Mouse (Mus musculus): ENCODE measurements around the gene Polrmt. TPM values are rescaled to one million over a fixed set of nuclear protein-coding genes. Genes with fewer than 3 reads are reported as not detected.

Gene Polrmt
- total and polyA plus RNA-seq, 3 experiments: 13.5 to 50.5 (median 49.0) TPM

DNA sequence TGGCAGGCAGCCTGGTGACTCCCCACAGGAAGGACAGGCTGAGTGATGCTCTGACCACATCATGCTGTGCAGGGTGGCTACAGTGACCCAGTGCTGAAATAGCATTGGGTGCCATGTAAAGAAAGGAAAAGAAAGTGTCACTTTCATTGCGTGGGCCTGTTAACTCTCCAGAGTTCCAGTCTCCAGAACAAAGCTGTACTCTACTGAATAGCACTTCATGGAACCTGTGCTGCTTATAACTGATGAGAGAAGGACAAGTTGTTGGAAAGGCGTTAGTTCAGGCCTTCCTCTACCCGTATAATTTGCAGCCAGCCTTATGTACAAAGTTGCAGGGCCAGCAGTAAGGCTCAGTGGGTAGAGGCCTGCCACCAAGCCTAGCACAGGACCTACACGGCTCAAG is 57.7 kb downstream of the Polrmt start, which contains the start of gene Gzmm:
Gene Gzmm, plus strand, starts transcription at position 301 of the 400 bp plus-strand sequence.
- Histone ChIP-seq H3K9ac (ENCODE audit: insufficient read depth, low read depth) (no peak within 1 kb of the TSS), H3K36me3 (replicated peaks in 1 of 2; ENCODE audit: control insufficient read depth in 1 of 2, insufficient read depth in 1 of 2, low read length in 1 of 2) (peaks cover 47 to 68% of the 10 kb centered on the region in 2 experiments), H3K4me2 (ENCODE audit: insufficient read depth, low read depth, poor library complexity, severe bottlenecking) (no peak within 1 kb of the TSS), H3K27ac (ENCODE audit: insufficient read depth, low read depth) (no peak within 1 kb of the TSS), H3K4me3 (replicated peaks in 1 of 3; ENCODE audit: low read depth in 2 of 3, low read length in 2 of 3, poor library complexity in 1 of 3) (no peak within 1 kb of the TSS), H3K9me3 (replicated peaks; ENCODE audit: low read length) (peaks cover 6% of the 10 kb centered on the region), H3K4me1 (ENCODE audit: control insufficient read depth in 1 of 2, insufficient read depth in 2 of 2) (peaks cover 12 to 24% of the 10 kb centered on the region in 2 experiments), H3K79me2 (replicated peaks; ENCODE audit: control insufficient read depth, extremely low read depth, insufficient read depth, poor library complexity, severe bottlenecking) (peaks cover 14% of the 10 kb centered on the region), H3K27me3 (replicated peaks) (no peaks in the 10 kb centered on the region)
- no peak for DNase-seq (ENCODE audit: extremely low read depth)
- in situ Hi-C loops (cut with MboI; ENCODE audit: low pct_ligation_motif_present, low pct_unique_long_range_greater_than_20kb, low sequenced_read_pairs): no loop called here
- dilution Hi-C loops (cut with MboI; ENCODE audit: extremely low pct_ligation_motif_present, extremely low pct_unique_long_range_greater_than_20kb, low sequenced_read_pairs): no loop called here
- TF ChIP-seq HCFC1 (IDR thresholded peaks at IDR 0.05; ENCODE audit: low read depth, low read length): no peak
- TF ChIP-seq UBTF (IDR thresholded peaks at IDR 0.05; ENCODE audit: low read depth, low read length): no peak
- TF ChIP-seq MAX (IDR thresholded peaks at IDR 0.05; ENCODE audit: low read length): no peak
- no peak for TF ChIP-seq NELFE (IDR thresholded peaks at IDR 0.05; ENCODE audit: low read depth, low read length)
- no peak for TF ChIP-seq USF1 (IDR thresholded peaks at IDR 0.05; ENCODE audit: low read depth, low read length)
- TF ChIP-seq JUN (IDR thresholded peaks at IDR 0.05; ENCODE audit: insufficient read depth, low read depth, low read length): no peak
- TF ChIP-seq ZKSCAN1 (IDR thresholded peaks at IDR 0.05; ENCODE audit: borderline replicate concordance, low read depth, low read length): no peak
- no peak for TF ChIP-seq ELF1 (IDR thresholded peaks at IDR 0.05; ENCODE audit: low read depth, low read length)
- TF ChIP-seq MYC (IDR thresholded peaks at IDR 0.05; ENCODE audit: low read depth, low read length): no peak
- TF ChIP-seq ZNF384 (IDR thresholded peaks at IDR 0.05; ENCODE audit: low read depth, low read length): no peak
- TF ChIP-seq SMC3 (IDR thresholded peaks at IDR 0.05; ENCODE audit: low read depth, low read length): no peak
- no peak for TF ChIP-seq ETS1 (conservative IDR thresholded peaks at IDR 0.05; ENCODE audit: low read depth, low read length)

DNA sequence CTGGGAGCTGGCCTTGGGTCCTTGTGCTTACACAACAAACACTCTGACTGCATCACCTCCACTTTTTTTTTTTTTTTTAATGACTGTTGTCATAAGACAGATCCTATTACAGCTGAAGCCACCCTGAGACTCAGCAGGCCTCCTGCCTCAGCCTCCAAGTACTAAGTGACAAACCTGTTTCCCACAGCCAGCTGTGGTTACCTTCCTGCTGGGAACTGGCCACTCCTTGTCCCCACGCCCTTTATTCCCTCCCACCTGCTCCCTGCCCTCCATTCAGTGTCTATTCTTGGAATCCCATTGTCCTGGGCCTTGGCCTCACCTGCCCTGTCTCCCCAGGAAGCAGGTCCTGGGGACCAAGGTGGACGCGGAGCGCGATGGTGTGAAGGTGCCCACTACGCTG is 58.9 kb downstream of the Polrmt start:
- H3K4me1 ChIP-seq (ENCODE audit: control insufficient read depth in 1 of 2, insufficient read depth in 2 of 2): peaks cover 15 to 32% of the 10 kb centered on the region in 2 experiments
- no peak for DNase-seq (ENCODE audit: extremely low read depth)
- H3K9me3 ChIP-seq (replicated peaks; ENCODE audit: low read length): peaks cover 6% of the 10 kb centered on the region
- dilution Hi-C loops (cut with MboI; ENCODE audit: extremely low pct_ligation_motif_present, extremely low pct_unique_long_range_greater_than_20kb, low sequenced_read_pairs): no loop called here
- H3K4me2 ChIP-seq (ENCODE audit: insufficient read depth, low read depth, poor library complexity, severe bottlenecking): no peak overlapping the region
- H3K79me2 ChIP-seq (replicated peaks; ENCODE audit: control insufficient read depth, extremely low read depth, insufficient read depth, poor library complexity, severe bottlenecking): peaks cover 26% of the 10 kb centered on the region
- H3K9ac ChIP-seq (ENCODE audit: insufficient read depth, low read depth): no peak overlapping the region
- no peaks in the 10 kb centered on the region for H3K27me3 ChIP-seq (replicated peaks)
- TF ChIP-seq USF1 (IDR thresholded peaks at IDR 0.05; ENCODE audit: low read depth, low read length) (no peak), MEF2A (IDR thresholded peaks at IDR 0.05; ENCODE audit: borderline replicate concordance, low read depth, low read length) (no peak), KAT2A (IDR thresholded peaks at IDR 0.05; ENCODE audit: insufficient replicate concordance, low read length) (no peak), SIN3A (IDR thresholded peaks at IDR 0.05; ENCODE audit: low read length) (no peak), ZC3H11A (IDR thresholded peaks at IDR 0.05; ENCODE audit: low read depth, low read length) (no peak)
- H3K36me3 ChIP-seq (replicated peaks in 1 of 2; ENCODE audit: control insufficient read depth in 1 of 2, insufficient read depth in 1 of 2, low read length in 1 of 2): peaks cover 47 to 70% of the 10 kb centered on the region in 2 experiments
- in situ Hi-C loops (cut with MboI; ENCODE audit: low pct_ligation_motif_present, low pct_unique_long_range_greater_than_20kb, low sequenced_read_pairs): no loop called here
- no peak overlapping the region for H3K27ac ChIP-seq (ENCODE audit: insufficient read depth, low read depth)
- no peak overlapping the region for H3K4me3 ChIP-seq (replicated peaks in 1 of 3; ENCODE audit: low read depth in 2 of 3, low read length in 2 of 3, poor library complexity in 1 of 3)
